Mouse (Mus musculus): ENCODE data around the gene Slc25a54. TPM values are rescaled to one million over a fixed set of nuclear protein-coding genes. Genes with fewer than 3 reads are reported as not detected.

Slc25a54 gene
- total RNA-seq (2014; fragmentation: Nextera tagmentation) (not detected in 2 replicates), total RNA-seq (2017) (not detected in 2 replicates), polyA plus RNA-seq (2012) (not detected in 2 replicates)

- ATAC-seq (ENCODE audit: extremely low read depth, insufficient number of reproducible peaks, low FRiP score, poor library complexity, severe bottlenecking): no peak
- H3K4me3 ChIP-seq (ENCODE audit: low read depth, low read length): no peak within 1 kb of the TSS
- H3K36me3 ChIP-seq (replicated peaks): no peaks in the 10 kb centered on the region
- H3K27me3 ChIP-seq (ENCODE audit: insufficient read depth, low read length): no peaks in the 10 kb centered on the region
- no peak for DNase-seq (ENCODE audit: low spot score)
- H3K9me3 ChIP-seq (replicated peaks): peaks cover 9% of the 10 kb centered on the region
- no peaks in the 10 kb centered on the region for H3K4me1 ChIP-seq (ENCODE audit: insufficient read depth, low read depth, low read length)
- TF ChIP-seq CTCF (IDR thresholded peaks at IDR 0.05; ENCODE audit: low read depth, low read length): no peak
- no peak for TF ChIP-seq GATA2 (IDR thresholded peaks at IDR 0.05; ENCODE audit: borderline replicate concordance, low read depth, low read length)
- no peak for TF ChIP-seq GATA1 (IDR thresholded peaks at IDR 0.05; ENCODE audit: borderline replicate concordance, low read length)
- TF ChIP-seq POLR2AphosphoS5 (IDR thresholded peaks at IDR 0.05; ENCODE audit: insufficient replicate concordance, low read depth, low read length): no peak
Observed at GRCm38 (mm10) chr3:109080169-109080568, at the start of gene Slc25a54. Slc25a54 (plus strand) TSS chr3:109080469.

- no peak for DNase-seq (ENCODE audit: low spot score)
- H3K4me3 ChIP-seq (ENCODE audit: low read depth, low read length): no peak overlapping the region
- no peaks in the 10 kb centered on the region for H3K4me1 ChIP-seq (ENCODE audit: insufficient read depth, low read depth, low read length)
- H3K9me3 ChIP-seq (replicated peaks): peaks cover 12% of the 10 kb centered on the region
- no peak for ATAC-seq (ENCODE audit: extremely low read depth, insufficient number of reproducible peaks, low FRiP score, poor library complexity, severe bottlenecking)
- no peak for TF ChIP-seq GATA2 (IDR thresholded peaks at IDR 0.05; ENCODE audit: borderline replicate concordance, low read depth, low read length)
- no peak for TF ChIP-seq TAL1 (conservative IDR thresholded peaks at IDR 0.05; ENCODE audit: low read depth, low read length)
- TF ChIP-seq CTCF (IDR thresholded peaks at IDR 0.05; ENCODE audit: low read depth, low read length): no peak
- no peak for TF ChIP-seq GATA1 (IDR thresholded peaks at IDR 0.05; ENCODE audit: borderline replicate concordance, low read length)
- no peak for TF ChIP-seq POLR2AphosphoS5 (IDR thresholded peaks at IDR 0.05; ENCODE audit: insufficient replicate concordance, low read depth, low read length)
- H3K27me3 ChIP-seq (ENCODE audit: insufficient read depth, low read length): no peaks in the 10 kb centered on the region
- no peaks in the 10 kb centered on the region for H3K36me3 ChIP-seq (replicated peaks)
Observed at GRCm38 (mm10) chr3:109030817-109031216, 49.5 kb upstream of the Slc25a54 start.

- no peak for TF ChIP-seq CTCF (IDR thresholded peaks at IDR 0.05; ENCODE audit: low read depth, low read length)
- Histone ChIP-seq H3K27me3 (ENCODE audit: insufficient read depth, low read length) (no peaks in the 10 kb centered on the region), H3K36me3 (replicated peaks) (no peaks in the 10 kb centered on the region), H3K9me3 (replicated peaks) (peaks cover 10% of the 10 kb centered on the region), H3K4me1 (ENCODE audit: insufficient read depth, low read depth, low read length) (no peaks in the 10 kb centered on the region), H3K4me3 (ENCODE audit: low read depth, low read length) (no peak overlapping the region)
- DNase-seq (ENCODE audit: low spot score) (no peak), ATAC-seq (ENCODE audit: extremely low read depth, insufficient number of reproducible peaks, low FRiP score, poor library complexity, severe bottlenecking) (no peak)
Observed at GRCm38 (mm10) chr3:109031626-109032025, 48.6 kb upstream of the Slc25a54 start.

GRCm38 (mm10) chr3:109032306-109032705 lies 48.0 kb upstream of the Slc25a54 start:
- Histone ChIP-seq H3K4me3 (ENCODE audit: low read depth, low read length) (no peak overlapping the region), H3K4me1 (ENCODE audit: insufficient read depth, low read depth, low read length) (no peaks in the 10 kb centered on the region), H3K9me3 (replicated peaks) (peaks cover 4% of the 10 kb centered on the region), H3K36me3 (replicated peaks) (no peaks in the 10 kb centered on the region), H3K27me3 (ENCODE audit: insufficient read depth, low read length) (no peaks in the 10 kb centered on the region)
- DNase-seq (ENCODE audit: low spot score): no peak
- TF ChIP-seq GATA1 (IDR thresholded peaks at IDR 0.05; ENCODE audit: borderline replicate concordance, low read length) (no peak), CTCF (IDR thresholded peaks at IDR 0.05; ENCODE audit: low read depth, low read length) (no peak), TAL1 (conservative IDR thresholded peaks at IDR 0.05; ENCODE audit: low read depth, low read length) (no peak), POLR2AphosphoS5 (IDR thresholded peaks at IDR 0.05; ENCODE audit: insufficient replicate concordance, low read depth, low read length) (no peak), GATA2 (IDR thresholded peaks at IDR 0.05; ENCODE audit: borderline replicate concordance, low read depth, low read length) (no peak)
- ATAC-seq (ENCODE audit: extremely low read depth, insufficient number of reproducible peaks, low FRiP score, poor library complexity, severe bottlenecking): no peak

- DNase-seq (ENCODE audit: low spot score) (no peak), ATAC-seq (ENCODE audit: extremely low read depth, insufficient number of reproducible peaks, low FRiP score, poor library complexity, severe bottlenecking) (no peak)
- no peak overlapping the region for H3K4me3 ChIP-seq (ENCODE audit: low read depth, low read length)
- TF ChIP-seq GATA1 (IDR thresholded peaks at IDR 0.05; ENCODE audit: borderline replicate concordance, low read length): no peak
- TF ChIP-seq GATA2 (IDR thresholded peaks at IDR 0.05; ENCODE audit: borderline replicate concordance, low read depth, low read length): no peak
- TF ChIP-seq POLR2AphosphoS5 (IDR thresholded peaks at IDR 0.05; ENCODE audit: insufficient replicate concordance, low read depth, low read length): no peak
- no peak for TF ChIP-seq TAL1 (conservative IDR thresholded peaks at IDR 0.05; ENCODE audit: low read depth, low read length)
- TF ChIP-seq CTCF (IDR thresholded peaks at IDR 0.05; ENCODE audit: low read depth, low read length): no peak
- H3K36me3 ChIP-seq (replicated peaks): no peaks in the 10 kb centered on the region
- no peaks in the 10 kb centered on the region for H3K9me3 ChIP-seq (replicated peaks)
- no peaks in the 10 kb centered on the region for H3K27me3 ChIP-seq (ENCODE audit: insufficient read depth, low read length)
- H3K4me1 ChIP-seq (ENCODE audit: insufficient read depth, low read depth, low read length): no peaks in the 10 kb centered on the region
Observed at GRCm38 (mm10) chr3:109034411-109034810, 45.9 kb upstream of the Slc25a54 start.

GRCm38 (mm10) chr3:109040908-109041307 lies 39.4 kb upstream of the Slc25a54 start:
- H3K36me3 ChIP-seq (replicated peaks): no peaks in the 10 kb centered on the region
- H3K4me3 ChIP-seq (ENCODE audit: low read depth, low read length): no peak overlapping the region
- H3K9me3 ChIP-seq (replicated peaks): no peaks in the 10 kb centered on the region
- ATAC-seq (ENCODE audit: extremely low read depth, insufficient number of reproducible peaks, low FRiP score, poor library complexity, severe bottlenecking) (no peak), DNase-seq (ENCODE audit: low spot score) (no peak)
- no peak for TF ChIP-seq GATA2 (IDR thresholded peaks at IDR 0.05; ENCODE audit: borderline replicate concordance, low read depth, low read length)
- TF ChIP-seq POLR2AphosphoS5 (IDR thresholded peaks at IDR 0.05; ENCODE audit: insufficient replicate concordance, low read depth, low read length): no peak
- TF ChIP-seq TAL1 (conservative IDR thresholded peaks at IDR 0.05; ENCODE audit: low read depth, low read length): no peak
- no peak for TF ChIP-seq GATA1 (IDR thresholded peaks at IDR 0.05; ENCODE audit: borderline replicate concordance, low read length)
- no peak for TF ChIP-seq CTCF (IDR thresholded peaks at IDR 0.05; ENCODE audit: low read depth, low read length)
- H3K27me3 ChIP-seq (ENCODE audit: insufficient read depth, low read length): no peaks in the 10 kb centered on the region
- H3K4me1 ChIP-seq (ENCODE audit: insufficient read depth, low read depth, low read length): no peaks in the 10 kb centered on the region

- TF ChIP-seq GATA1 (IDR thresholded peaks at IDR 0.05; ENCODE audit: borderline replicate concordance, low read length) (no peak), TAL1 (conservative IDR thresholded peaks at IDR 0.05; ENCODE audit: low read depth, low read length) (no peak), GATA2 (IDR thresholded peaks at IDR 0.05; ENCODE audit: borderline replicate concordance, low read depth, low read length) (no peak), POLR2AphosphoS5 (IDR thresholded peaks at IDR 0.05; ENCODE audit: insufficient replicate concordance, low read depth, low read length) (no peak), CTCF (IDR thresholded peaks at IDR 0.05; ENCODE audit: low read depth, low read length) (no peak)
- Histone ChIP-seq H3K4me1 (ENCODE audit: insufficient read depth, low read depth, low read length) (no peaks in the 10 kb centered on the region), H3K4me3 (ENCODE audit: low read depth, low read length) (no peak overlapping the region), H3K27me3 (ENCODE audit: insufficient read depth, low read length) (no peaks in the 10 kb centered on the region), H3K36me3 (replicated peaks) (no peaks in the 10 kb centered on the region), H3K9me3 (replicated peaks) (no peaks in the 10 kb centered on the region)
- DNase-seq (ENCODE audit: low spot score) (no peak), ATAC-seq (ENCODE audit: extremely low read depth, insufficient number of reproducible peaks, low FRiP score, poor library complexity, severe bottlenecking) (no peak)
Observed at GRCm38 (mm10) chr3:109043395-109043794, 36.9 kb upstream of the Slc25a54 start.

Data from G1E (cell line).